Mouse (Mus musculus): ENCODE results near the gene AC124108.1. TPM values are rescaled to one million over a fixed set of nuclear protein-coding genes. Genes with fewer than 3 reads are reported as not detected.

Gene AC124108.1
- total RNA-seq, 2 experiments from 2014 or later, result not detected

- DNase-seq (ENCODE audit: low spot score in 2 of 2), result no peak
Observed at GRCm38 (mm10) chr1:132245010-132245409, 53.8 kb downstream of the AC124108.1 start.

GRCm38 (mm10) chr1:132246137-132246536 lies 54.9 kb downstream of the AC124108.1 start:
- no peak for DNase-seq (ENCODE audit: low spot score in 2 of 2)

GRCm38 (mm10) chr1:132246641-132247040 lies 55.4 kb downstream of the AC124108.1 start:
- no peak for DNase-seq (ENCODE audit: low spot score in 2 of 2)

DNA sequence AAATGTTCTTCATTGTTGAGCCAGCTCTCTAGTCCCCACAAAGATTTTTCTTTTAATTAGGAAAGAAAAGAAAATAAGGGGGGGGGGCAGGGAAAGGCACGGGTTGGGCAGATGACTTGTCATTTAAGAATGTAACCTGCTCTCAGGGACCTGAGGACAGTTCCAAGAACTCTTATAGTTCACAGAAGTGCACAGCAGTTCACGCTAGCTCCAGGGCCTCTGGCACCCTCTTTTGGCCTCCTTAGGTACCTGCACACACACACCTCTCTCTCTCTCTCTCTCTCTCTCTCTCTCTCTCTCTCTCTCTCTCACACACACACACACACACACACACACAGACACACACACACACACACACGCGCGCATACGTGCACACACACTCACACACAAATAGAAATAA lies 63.2 kb downstream of the AC124108.1 start:
- DNase-seq (ENCODE audit: low spot score in 2 of 2), result no peak

Small RNA genes within 50 kb of the gene (microRNA-seq; reads per million reads assigned to microRNA genes)
- 3.1 to 6.1 reads per million in 2 experiments for gene Mir135b (ENCODE audit: borderline number of aligned reads in 2 of 2)

Other genes starting within 250 kb of the AC124108.1 start
- 10 to 100 TPM; 22.9 to 33.6 TPM for gene Slc45a3, start 228.5 kb upstream of the AC124108.1 start, total RNA-seq (2021)
- gene Elk4, start 183.8 kb upstream of the AC124108.1 start, total RNA-seq (2021), result 10 to 100 TPM; 79.8 to 86.4 TPM
- 10 to 100 TPM; 13.3 to 31.0 TPM for gene Mfsd4a, start 123.4 kb upstream of the AC124108.1 start, total RNA-seq (2021)
- 10 to 100 TPM; 16.1 to 16.3 TPM for gene Cdk18, start 51.8 kb upstream of the AC124108.1 start, total RNA-seq (2021)
- gene Lemd1, start within 50 bp of the AC124108.1 start, total RNA-seq (2021), result under 1 TPM in 1 of 2 experiments, not detected in 1; 0.43 TPM
- not detected for gene Gm10188, start 38.3 kb downstream of the AC124108.1 start, total RNA-seq (2021)
- gene Klhdc8a, start 107.2 kb downstream of the AC124108.1 start, total RNA-seq (2021), result 100 to 1,000 TPM; 114 to 144 TPM
- gene Nuak2, start 124.7 kb downstream of the AC124108.1 start, total RNA-seq (2021), result 1 to 10 TPM; 4.6 to 6.9 TPM
- gene Tmcc2, start 199.8 kb downstream of the AC124108.1 start, total RNA-seq (2021), result 10 to 100 TPM in 1 of 2 experiments, 1 to 10 TPM in 1; 8.5 to 10.5 TPM
- 10 to 100 TPM; 22.4 to 24.3 TPM for gene Dstyk, start 226.1 kb downstream of the AC124108.1 start, total RNA-seq (2021)